Mouse (Mus musculus): ENCODE measurements at regions not wholly inside any gene's neighbourhood (a gene's known extent, or its start where the extent isn't known, plus 50 kb on each side); places are given as distances from the start of the nearest gene placed in this dataset.

- no peak for DNase-seq (ENCODE audit: low spot score)
Observed at GRCm38 (mm10) chr11:25157135-25157860, 1053.3 kb downstream of the 5730522E02Rik start.

GRCm38 (mm10) chr11:25157861-25158245 is 1052.7 kb downstream of the 5730522E02Rik start:
- DNase-seq (ENCODE audit: low spot score) = no peak

- DNase-seq (ENCODE audit: low spot score) = no peak
Observed at GRCm38 (mm10) chr11:25158884-25159283, 1051.7 kb downstream of the 5730522E02Rik start.

GRCm38 (mm10) chr11:25167939-25168338 is 1042.6 kb downstream of the 5730522E02Rik start:
- no peak for DNase-seq (ENCODE audit: low spot score)

GRCm38 (mm10) chr11:25171048-25171447 is 1039.5 kb downstream of the 5730522E02Rik start:
- no peak for DNase-seq (ENCODE audit: low spot score)
